Mouse (Mus musculus) liver (tissue): Measurements from ENCODE around the gene Slc26a10.
"Not testable (repeated sequence)": the region's sequence is repeated elsewhere in the genome, so short reads cannot be mapped to it uniquely, and the experiment has no call there.

Source experiments
- DNase-seq: peaks from one replicate; pipeline ENCODE4 v3.0.0-alpha.2; 2020; ENCODE audit warnings: mixed read lengths

The Slc26a10 gene

DNA sequence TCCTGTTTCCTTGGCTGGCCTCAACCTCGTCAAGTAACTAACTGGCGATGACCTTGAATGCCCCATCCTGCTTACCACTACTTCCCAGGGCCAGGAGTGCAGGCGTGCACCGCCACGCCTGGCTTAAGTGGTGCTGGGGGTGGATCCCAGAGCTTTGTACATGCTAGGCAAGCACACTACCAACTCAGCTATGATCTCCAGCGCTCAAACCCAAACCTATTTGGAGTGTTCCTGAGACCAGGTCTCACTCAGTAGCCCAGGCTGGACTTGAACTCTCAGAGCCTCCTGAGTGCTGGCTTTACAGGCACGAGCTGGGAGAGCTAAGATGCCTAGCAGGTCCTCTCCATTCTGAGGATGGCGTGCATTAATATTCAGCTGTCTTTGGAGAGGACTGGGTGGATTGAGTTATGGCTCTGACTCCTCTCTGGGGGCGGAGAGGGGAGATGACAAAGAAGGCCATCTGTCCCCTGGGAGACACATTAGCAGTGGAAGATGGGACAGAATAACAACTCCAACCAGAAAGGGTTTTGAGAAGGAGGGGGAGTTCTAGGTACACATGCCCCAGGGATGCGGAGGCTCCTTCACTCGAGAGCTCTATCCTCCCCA is 17.2 kb upstream of the Slc26a10 start:
- DNase-seq: no peak

DNA sequence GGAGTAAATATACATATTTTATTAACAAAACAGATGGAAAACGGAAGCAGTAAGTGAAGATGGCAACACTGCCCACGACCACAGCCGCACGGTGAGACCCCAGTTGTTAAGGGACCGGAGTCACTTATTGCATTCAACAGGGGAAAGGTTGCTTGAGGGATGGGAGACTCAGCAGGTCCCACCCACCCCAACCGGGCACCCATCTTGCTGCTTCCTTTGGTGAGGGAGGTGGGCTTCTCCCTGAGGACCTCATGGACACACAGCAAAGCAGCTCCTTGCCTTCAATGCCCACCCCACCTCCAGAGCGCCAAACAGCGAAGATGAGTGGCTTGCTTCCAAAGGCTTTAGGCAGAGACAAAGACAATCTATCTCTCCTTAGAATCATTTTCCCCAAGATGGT is 16.7 kb upstream of the Slc26a10 start:
- no peak for DNase-seq

DNA sequence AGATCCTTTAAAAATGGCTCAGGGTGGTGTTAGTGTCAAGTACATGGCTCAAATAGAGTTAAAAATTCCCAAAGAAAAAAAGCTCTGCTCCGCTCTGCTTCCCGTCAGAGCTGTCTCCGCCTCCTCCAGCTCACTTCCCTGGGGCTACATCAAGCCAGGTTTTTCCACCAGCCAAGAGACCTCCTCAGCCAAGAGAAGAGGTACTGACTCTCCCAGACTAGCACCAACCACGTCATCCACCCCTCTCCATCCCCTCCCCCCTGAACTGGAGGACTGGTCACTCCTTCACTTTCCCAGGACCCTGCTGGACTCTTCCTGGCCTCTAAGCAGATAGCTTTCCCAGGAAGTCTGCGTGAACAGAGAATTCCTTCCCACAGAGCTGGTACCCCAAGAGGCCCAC is 15.9 kb upstream of the Slc26a10 start:
- DNase-seq: peak; percentile 42

DNA sequence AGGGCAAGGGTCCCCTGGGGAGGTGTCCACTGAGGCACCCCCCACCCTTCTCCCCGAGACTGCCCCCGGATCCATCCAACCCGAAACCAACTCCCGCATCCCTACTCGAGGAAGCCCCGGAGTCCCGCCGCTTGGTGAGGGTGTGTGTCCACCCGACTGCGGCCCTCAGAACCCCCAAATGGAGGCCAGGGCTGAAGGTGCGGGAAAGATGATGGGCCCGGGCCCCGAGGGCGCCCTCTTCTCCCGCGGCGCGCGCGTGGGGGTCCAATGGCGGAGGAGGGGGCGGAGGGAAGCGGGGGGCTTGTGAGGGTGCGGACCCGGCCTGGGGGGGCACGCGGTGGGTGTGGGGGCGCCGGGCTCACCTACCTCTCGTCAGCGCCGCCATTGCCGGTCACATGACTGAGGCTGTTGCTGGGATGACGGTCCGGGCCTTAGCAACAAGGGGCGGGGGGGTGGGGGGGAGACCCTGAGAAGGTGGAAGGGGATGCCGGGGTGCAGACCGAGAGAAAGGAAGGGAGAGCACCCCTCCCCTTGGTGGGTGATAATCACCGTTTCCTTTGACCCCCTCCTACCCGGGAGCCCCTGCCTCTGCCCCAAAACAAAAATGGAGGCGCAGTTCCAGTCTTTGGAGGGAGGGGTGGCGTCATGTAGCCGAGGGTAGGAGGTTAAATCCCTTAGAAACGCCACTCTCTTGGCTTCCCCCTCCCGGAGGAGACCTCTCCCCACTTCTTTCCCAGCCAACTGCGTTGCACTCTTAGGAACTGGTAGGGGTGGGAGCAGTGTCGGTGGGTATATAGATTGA is 15.1 kb upstream of the Slc26a10 start, which contains the start of gene Dtx3:
Dtx3 (minus strand) TSS at position 401 of the 802 bp plus-strand sequence.
- peak; percentile 67 for DNase-seq

DNA sequence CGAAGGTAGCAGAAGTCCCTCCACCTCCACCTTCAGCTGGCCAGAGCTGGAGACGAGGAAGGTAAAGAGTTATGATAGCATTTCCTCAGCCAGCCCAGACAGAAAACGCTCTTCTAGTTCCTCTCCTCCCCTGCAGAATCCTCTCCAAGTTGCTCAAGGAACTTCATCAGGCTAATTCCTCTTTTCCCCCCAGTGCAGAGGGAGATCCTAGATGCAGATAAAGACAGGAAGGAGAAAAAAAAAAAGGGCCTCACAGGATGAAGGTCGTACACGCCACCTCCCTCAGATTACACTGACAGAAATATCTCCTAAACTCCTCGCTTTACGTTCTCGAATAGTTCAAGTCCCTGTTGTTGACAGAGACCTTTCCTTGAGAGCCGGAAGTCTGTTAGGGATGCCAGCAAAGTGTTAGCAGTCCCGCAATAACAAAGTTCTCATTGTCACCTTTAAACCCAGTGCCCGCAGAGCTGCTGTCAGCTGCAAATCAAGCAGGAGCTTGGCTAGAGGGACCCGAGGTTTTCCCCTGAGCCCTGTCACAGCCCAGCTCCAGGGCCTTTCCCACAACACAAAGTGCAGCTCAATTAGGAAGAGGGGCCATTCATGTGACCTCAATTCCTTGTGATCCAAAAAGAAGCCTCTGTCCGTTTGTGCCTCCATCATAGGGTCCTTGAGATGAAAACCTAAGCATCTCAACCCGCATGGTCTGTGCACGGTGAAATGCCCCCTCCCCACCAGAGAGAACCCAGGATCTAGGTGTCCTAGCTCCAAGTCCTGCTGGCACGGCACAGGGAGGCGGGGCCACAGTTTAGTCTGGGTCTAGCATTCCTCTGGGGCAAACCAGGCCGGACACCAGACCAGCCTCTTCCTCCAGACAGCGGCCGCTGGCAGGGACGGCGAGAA is 14.2 kb upstream of the Slc26a10 start:
- peak; percentile 81 for DNase-seq

DNA sequence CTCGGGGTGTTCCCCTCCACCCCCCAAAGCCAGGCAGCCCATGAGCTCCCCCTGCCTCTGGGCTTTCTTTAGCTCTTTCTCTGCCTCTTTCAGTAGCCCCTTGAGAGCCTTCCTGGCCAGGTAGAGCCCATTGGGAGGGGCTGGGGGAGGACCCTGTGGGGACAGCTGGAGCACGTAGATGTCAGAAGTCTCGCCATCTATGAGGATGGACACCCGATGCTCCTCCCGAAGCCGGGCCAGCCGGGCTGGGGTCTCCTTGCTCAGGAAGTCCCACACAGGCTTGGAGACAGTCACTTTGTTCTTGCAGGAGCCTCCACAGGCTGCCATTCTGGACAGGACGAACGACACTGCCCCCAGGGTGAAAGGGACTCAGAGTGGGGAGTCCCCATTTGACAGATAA is 12.6 kb upstream of the Slc26a10 start:
- no peak for DNase-seq

DNA sequence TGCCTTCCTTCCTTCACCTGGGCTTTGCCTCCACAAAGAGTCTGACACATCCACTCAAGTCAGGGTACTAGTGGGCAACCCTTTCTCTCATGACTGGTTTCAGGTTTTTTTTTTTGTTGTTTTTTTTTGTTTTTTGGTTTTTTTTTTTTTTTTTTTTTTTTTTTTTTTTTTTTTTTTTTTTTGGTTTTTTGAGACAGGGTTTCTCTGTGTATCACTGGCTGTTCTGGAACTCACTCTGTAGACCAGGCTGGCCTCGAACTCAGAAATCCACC is 11.5 kb upstream of the Slc26a10 start:
- DNase-seq: not testable (repeated sequence)

DNA sequence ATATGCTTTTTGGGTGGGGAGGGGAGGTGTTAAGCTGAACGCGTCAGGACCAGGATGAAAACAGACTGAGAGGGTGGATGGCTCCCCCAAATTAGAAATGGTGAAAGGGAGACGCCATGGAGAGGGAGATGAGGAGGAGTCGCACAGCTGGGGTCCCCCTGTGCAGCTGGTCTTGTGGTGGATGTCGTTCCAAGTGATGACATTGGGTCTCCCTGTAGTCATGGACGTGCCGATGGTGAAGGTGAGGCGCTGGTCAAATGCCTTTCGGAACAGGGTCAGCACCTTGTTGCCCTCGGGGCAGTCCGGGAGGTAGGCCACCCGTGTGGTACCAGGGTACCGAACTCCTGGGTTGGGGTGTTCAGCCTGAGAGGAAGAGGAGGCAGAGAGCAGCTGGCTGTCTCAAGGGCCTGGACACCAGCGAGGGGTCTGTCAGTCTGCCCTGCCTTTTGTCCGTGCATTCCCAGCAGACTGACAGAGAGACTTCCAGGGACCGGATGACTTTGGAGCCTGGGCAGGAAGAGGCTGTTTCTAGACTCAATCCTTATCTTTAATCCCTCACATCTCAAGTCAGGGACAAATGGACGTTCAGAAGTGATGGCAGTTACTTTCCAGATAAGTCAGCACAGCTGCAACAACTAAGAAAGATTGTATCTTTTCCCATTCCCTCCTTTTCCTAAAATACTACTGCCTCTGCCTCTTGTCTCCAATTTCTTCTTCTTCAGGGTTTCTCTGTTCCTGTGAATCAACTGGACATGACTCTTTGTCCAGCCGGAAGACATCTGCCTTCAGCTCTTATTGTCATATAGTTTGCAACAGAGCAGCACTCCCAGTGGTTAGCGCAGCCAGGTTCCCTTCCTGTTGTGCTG is 11.0 kb upstream of the Slc26a10 start:
- DNase-seq: no peak

DNA sequence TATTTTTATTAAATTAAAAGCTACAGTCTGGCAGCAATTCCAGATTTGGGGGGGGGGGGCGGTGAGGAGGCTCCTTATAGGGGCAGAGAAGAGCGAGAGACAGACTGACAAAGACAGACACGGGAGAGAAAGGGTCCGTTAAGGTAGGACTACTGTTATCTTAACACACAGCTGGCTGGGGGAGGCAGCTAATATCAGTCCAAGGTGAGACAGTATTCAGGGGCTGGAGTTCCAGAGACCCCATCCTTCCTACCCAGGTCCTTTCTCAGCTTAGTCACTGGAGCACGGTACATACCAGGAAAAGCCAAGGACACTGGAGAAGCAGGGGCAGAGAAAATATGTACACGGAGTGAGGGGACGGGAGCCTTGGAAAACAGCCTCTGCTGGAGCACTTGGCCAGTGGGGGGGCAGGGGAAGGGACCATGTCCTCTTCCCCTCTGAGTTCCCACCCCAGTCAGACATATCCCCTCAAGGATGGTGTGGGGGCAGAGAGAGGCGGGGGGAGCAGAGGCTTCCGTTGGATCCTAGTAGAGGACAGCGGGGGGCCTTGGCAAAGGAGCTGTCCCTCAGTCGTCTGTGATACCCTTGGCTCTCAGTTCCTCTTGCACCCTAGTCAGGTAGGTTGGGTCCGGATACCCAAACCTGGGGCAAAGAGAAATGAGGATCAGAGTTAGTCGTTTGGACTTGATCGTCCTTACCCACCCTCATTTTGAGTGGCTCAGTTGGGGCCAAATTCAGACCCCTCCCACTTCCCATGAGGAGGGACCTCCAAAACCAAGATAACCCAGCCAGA is 10.1 kb upstream of the Slc26a10 start:
- peak; percentile 49 for DNase-seq

DNA sequence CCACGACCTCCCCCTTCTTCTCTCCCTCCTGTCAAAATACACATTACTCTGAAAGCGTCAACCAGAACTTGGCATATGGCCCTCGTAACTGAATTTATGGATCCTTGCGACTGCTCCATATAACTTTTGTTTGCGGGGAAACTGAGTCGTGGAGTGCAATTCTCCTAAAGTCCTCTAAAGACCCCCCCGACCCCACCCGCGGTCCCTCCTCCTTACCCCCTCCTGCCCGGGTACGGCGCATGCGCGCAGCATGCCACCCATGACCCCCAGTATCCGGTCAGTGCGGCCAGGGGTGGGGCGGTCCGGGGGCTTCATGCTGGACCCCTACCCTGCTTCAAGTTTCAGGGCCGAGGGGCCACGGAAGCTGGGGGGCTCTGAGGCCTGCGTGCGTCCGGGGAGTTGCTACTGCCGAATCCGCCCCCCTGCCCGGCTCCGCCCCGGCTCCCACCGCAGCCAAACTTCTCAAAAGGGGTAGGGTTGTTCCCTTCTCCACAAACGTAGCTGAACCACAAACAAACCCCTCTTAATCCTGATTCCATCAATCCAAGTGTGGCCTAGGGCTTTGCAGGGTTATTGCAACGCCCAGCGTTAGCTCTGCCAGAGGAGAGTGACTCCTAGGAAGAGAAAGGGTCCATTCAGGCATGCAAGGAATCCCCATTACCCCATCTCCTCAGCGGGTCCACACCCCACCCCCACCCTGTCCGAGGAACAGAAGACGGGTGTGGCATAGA is 9.4 kb upstream of the Slc26a10 start, which contains the start of gene Arhgef25:
Arhgef25 (minus strand) TSS at position 433 of the 731 bp plus-strand sequence.
- peak; percentile 63 for DNase-seq

DNA sequence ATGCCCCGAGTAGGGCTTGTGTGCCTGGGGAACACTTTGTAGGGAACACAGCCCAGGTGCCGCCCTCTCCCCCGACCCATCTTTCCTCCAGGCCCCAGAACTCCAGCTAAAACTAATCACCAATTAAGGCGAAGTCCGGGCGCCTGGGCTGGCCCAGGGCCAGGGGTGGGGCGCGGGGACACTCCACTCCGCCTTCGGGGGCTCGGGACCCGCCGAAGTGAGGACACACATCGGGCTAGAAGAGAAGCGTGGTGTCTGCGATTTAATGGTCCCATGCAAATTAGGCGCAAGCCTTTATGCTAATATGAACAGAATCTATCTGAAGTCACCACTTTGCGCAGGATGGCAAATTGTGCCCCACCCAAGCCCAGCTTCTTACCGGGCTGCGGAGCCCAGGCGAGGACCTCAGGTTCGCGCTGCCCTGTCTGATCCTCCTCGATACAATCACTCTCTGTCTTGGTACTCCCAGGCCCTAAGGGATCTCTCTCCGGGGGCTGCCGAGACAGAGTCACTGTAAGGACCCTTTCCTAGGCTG is 8.7 kb upstream of the Slc26a10 start:
- peak; percentile 81 for DNase-seq

DNA sequence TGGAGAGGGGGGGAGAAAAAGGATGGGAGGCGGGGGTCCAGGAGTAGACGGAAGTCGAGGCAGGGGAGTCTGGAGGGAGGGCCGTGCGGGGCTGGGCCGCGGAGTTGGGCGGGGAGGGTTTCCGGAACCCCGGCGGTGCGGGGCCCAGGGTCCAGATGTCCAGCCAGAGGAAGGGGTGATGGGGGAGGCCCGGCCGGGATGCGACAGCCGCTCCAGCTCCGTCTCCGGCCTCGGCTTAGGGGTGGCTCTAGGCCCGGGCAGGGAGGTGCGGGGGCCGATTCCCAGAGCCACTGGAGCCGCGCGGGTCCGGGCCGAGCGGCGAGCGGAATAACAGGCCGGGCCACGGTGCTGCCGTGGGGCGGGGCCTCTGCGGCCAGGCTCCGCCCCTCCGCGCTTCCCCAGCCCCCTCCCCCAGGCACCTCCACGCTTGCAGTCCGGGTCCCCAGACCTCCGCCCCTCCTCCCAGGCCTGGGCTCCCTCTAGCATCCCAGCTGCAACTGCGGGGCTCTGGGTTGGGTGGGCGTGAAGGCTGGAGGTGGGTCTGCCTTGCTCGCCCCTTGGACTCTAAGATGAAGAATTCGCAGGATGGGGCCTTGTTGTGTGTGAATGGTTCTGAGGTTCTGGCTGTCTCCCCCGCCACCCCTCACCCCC is 8.1 kb upstream of the Slc26a10 start:
- peak; percentile 82 for DNase-seq

DNA sequence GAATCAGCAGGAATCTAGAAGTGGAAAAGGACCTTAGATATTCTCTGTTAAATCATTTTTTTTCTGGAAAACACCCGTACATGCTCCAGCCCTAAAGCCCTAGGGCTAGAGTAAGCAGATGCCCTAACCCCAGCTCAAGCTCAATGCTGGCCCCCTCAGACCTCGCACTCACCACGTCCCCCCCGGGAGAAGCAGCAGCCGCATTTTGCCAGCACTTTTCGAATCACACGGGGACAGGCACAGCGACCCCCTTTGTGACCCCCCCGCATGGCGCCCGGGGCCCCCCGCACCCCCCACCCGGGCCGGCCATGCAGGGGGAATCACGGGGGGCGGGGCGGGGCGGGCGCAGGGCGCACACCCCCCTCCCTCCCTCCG is 7.6 kb upstream of the Slc26a10 start:
- DNase-seq: no peak

DNA sequence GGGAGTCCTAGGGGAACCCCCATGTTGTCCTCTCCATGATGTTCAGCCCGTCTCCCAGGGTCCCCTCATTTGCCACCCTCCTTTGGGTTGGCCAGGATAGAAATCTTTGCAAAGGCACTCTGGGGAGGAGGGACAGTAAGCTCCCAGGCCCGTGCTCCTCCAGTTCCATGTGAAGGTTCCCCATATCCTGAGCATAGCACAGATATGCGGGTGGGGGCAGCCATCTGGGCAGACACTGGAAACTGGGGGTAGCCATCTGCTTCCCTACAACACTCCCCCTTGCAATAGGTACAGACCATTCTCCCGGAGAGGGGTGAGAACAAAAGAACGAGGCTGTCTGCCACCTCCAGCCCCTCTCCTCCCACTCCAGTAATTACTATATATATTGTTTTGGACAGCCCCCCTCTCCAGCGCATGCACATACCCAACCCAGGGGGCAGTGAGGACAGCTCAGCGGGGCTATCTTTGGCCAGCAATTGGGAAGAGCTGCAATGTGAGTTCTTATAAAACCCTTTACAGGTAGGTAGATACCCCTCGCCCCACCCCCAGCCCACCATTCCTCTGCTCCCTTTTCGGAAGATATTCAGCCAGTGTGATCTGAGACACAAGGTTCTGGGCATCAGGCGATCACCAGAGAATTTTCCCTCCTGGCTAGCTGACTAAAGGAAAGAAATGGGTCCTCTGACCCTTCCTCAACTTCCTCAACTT is 7.1 kb upstream of the Slc26a10 start:
- no peak for DNase-seq

DNA sequence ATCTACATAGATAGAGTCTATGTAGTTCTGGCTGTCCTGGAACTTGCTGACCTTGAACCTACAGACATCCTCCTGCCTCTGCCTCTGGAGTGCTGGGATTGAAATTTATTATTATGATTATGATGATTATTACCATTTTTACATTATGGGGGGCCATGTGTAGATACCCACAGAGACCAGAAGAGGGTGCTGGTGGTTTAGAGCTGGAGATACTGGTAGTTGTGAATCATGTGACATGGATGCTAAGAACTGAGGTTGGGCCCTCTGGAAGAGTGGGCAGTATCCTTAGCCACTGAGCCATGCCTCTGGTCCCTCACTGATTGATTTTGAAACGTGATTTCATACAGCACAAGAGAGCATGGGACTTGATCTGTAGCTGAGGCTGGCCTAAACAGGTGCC is 6.0 kb upstream of the Slc26a10 start:
- no peak for DNase-seq

DNA sequence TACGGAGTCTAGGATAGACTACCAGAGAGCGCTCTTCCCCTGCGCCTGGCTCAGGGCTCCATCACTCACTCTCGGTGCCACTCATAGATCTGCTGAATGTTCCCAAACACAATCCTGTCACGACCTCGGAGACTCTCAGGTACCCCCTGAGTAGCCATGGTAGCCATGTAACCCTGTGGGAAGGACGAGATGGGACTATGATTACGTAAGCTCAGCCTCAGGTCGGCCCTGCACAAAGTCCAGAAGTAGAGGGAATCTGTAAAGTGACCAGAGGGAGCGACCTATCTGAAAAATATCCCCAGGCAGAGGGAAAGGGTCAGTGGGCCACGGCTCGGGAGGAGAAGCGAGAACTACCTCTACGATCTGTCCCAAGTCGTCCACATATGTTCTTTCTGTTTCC is 5.1 kb upstream of the Slc26a10 start:
- DNase-seq: no peak

DNA sequence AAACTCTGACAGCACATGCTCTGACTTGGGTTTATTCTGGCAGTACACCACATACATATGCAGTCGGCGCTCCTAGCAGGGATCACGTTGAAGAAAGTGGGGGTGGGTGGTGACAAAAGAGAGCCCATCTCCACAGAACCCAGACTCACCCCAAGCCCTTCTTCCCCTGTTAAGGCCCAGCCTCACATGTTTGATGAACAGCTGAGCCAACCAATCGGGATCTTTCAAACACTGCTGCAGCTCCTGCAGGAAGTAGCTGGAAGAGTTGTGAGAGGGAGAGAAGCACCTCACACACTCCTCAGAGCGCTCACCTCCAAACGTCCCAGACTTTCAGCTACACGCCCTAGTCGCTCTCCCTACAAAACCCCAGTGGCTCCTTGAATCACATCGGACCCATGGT is 4.7 kb upstream of the Slc26a10 start:
- no peak for DNase-seq

DNA sequence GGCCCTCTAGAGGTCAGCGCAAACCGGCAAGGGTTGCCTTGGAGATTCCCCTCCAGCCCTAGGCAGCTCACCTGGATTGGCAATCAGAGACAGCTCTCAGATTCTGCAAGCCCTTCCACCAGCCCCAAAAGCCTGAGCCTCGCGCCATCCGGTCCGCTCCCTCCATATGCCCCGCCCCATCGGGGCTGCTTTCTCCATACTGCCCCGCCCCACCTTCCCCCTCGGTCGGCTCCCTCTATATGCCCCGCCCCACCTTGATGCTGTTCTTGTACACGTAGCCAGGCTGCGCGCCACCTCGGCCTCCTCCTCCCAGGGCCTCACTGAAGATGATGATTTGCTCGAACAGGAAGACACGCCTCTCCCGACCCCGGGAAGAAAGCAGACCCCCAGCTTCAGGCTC is 3.3 kb upstream of the Slc26a10 start:
- peak; percentile 71 for DNase-seq

DNA sequence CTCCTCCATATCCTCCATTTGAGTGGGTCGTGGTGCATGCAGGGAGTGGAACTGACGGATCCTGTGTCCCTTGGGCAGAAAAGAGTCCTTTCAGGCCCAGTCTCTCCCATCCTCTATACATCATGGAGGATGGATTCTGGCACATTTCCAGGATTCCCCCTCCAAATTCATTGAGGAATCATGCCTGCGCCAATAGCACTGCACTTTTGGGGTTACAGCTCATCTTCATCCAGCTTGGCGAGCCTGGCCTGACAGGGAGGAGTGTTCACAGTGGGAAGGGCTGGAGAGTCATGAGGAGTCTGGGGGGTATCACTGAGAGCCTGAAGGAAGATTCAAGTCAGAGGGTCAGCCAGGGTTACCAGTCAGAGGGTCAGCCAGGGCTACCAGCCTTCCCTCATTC is 2.2 kb upstream of the Slc26a10 start:
- no peak for DNase-seq

DNA sequence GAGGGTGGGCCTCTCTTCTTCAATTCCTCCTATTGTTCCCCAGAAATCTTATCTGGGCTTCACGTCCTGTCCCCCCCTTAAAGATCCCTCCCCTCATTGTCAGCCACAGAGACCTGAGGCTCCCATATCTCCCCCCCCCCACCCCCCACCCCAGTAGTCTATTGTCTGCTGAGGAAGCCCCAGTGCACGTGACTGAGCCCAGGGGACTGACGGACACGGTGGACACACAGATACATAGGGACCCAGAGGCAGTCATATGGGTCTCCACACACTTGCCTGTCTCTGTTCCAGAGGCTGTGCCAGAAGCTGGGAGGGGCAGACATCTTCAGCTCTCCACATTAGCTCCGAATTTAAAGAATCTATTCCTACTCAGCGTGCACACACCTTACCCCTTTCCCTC is 1.1 kb upstream of the Slc26a10 start:
- no peak for DNase-seq
